Mouse (Mus musculus) neural tube, embryonic 12.5 days (tissue): Measurements from ENCODE around the gene Plekhg5. TPM values are rescaled to one million over a fixed set of nuclear protein-coding genes. Genes with fewer than 3 reads are reported as not detected.

Experiments
- ATAC-seq: fragments of 200-750 bp; cut with Nextera tagmentation; 2 replicates; pipeline ENCODE4 v1.8.0; 2017; ENCODE audit warnings: low read depth, mild to moderate bottlenecking, moderate TSS enrichment, moderate library complexity; ENCODE audit not compliant: low FRiP score
- H3K27ac ChIP-seq: fragments of 300-500 bp; sonication (generic); 2 replicates; pipeline ENCODE4 v1.5.1; 2016
- H3K27me3 ChIP-seq: fragments of 300-500 bp; sonication (generic); replicated peaks from 2 replicates; pipeline ENCODE4 v1.6.1; 2016; ENCODE audit warnings: mild to moderate bottlenecking
- H3K36me3 ChIP-seq: fragments of 300-500 bp; sonication (generic); 2 replicates; pipeline ENCODE4 v1.6.1; 2016; ENCODE audit warnings: mild to moderate bottlenecking
- H3K4me1 ChIP-seq: fragments of 300-500 bp; sonication (generic); 2 replicates; pipeline ENCODE4 v1.6.1; 2016
- H3K4me2 ChIP-seq: fragments of 300-500 bp; sonication (generic); replicated peaks from 2 replicates; pipeline ENCODE4 v1.6.1; 2016; ENCODE audit warnings: mild to moderate bottlenecking
- H3K4me3 ChIP-seq: fragments of 300-500 bp; sonication (generic); 2 replicates; pipeline ENCODE4 v1.5.1; 2016
- H3K9ac ChIP-seq: fragments of 300-500 bp; sonication (generic); 2 replicates; pipeline ENCODE4 v1.6.1; 2016; ENCODE audit warnings: mild to moderate bottlenecking
- H3K9me3 ChIP-seq: fragments of 300-500 bp; sonication (generic); 2 replicates; pipeline ENCODE4 v1.6.1; 2016; ENCODE audit warnings: mild to moderate bottlenecking
- WGBS: fragments of 180-500 bp; shearing (Covaris S2); methylation state at CpG from one replicate; pipeline ENCODE4 v1.1.7; 2016; 5-methylcytosine and 5-hydroxymethylcytosine counted together
- polyA plus RNA-seq: library from polyadenylated mRNA; unstranded; fragments of >200 nt; fragmentation: Nextera tagmentation; extraction: Ambion mirVana; gene quantifications from 2 replicates; pipeline ENCODE4 v1.2.1, GENCODE M21; 2016

The Plekhg5 gene
- polyA plus RNA-seq, 1 experiment from 2014 or later = 10.6 TPM

DNA sequence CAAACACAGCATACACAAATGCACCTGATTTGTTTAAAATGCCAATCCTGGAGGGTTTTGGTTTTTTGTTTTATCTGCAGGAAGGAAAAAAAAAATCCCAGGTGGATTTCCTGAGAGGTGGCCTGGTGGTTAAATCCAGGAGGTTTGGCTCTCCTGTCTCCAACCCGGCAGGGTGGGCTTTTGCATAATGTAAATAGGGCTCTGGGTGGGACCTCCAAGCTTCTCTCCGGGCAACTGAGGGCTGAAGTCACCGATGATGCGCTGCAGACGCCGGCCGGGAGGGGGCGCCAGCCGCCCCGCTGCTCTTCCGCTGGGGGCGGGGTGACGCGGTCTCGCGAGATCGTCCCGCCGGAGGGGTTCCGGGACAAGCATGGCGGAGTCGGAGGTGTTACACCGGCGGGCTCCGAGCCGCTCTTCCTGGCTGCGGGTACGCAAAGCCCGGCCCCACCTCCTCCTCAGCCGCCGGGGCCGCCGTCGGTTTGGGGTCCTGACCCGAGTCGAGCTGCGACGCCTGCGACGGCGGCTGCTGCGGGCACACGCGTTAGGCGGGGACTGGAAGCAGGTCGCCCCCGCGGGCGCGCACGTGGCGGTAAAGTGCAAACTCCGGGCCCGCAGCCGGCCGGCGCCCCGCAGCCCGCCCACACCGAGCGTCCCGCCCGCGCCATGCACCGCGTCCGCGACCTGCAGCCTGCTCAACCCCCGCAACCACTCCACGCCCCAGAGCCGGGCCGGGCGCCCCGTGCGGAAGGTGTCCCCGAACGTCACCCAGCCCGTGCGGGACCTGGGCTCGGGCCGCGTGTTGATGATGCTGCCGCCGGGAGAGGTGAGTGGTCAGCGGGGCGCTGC lies 33.1 kb upstream of the Plekhg5 start, which contains the start of gene Nol9:
TSS of gene Nol9 (plus strand) at position 337 of the 846 bp plus-strand sequence.
- Histone ChIP-seq H3K9ac (peak within 1 kb of the TSS; percentile 92), H3K27ac (no peak within 1 kb of the TSS), H3K4me2 (peak within 1 kb of the TSS; percentile 96), H3K9me3 (no peaks in the 10 kb centered on the region), H3K36me3 (peaks cover 33% of the 10 kb centered on the region), H3K4me1 (peaks cover 12% of the 10 kb centered on the region), H3K4me3 (peak within 1 kb of the TSS; percentile 99), H3K27me3 (no peaks in the 10 kb centered on the region)
- under 1% methylated on average over 60 of the region's 86 CpGs for WGBS
- peak; percentile 87 for ATAC-seq

DNA sequence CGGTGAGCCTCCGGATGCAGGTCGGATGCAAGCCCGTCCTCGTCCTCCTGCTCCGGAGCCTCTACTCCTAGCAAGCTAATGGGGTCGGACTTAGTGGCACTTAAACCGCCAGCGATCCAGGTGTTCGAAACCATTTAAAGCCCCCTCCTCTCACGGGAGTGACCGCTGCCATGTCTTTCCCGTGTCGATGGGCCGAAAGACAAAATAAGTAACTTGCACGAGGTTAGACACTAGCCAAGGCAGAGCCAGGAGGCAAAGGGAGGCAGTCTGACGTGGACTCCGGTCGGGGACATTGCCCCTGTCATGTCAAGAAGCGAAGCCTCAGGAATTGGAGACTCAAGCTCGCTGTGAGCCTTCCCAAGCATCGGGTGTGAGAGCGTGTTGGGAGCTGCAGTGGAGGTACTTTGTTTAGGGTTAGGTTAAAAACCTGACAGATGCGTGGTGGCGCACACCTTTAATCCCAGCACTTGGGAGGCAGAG lies 32.4 kb upstream of the Plekhg5 start:
- no peak overlapping the region for H3K27ac ChIP-seq
- 5% methylated on average over 25 of the region's 25 CpGs for WGBS
- H3K4me3 ChIP-seq = peak overlapping the region; percentile 99
- H3K36me3 ChIP-seq = peaks cover 39% of the 10 kb centered on the region
- no peak for ATAC-seq
- H3K9ac ChIP-seq = peak overlapping the region; percentile 92
- H3K4me2 ChIP-seq = peak overlapping the region; percentile 96
- H3K9me3 ChIP-seq = no peaks in the 10 kb centered on the region
- H3K27me3 ChIP-seq = no peaks in the 10 kb centered on the region
- H3K4me1 ChIP-seq = peaks cover 12% of the 10 kb centered on the region

DNA sequence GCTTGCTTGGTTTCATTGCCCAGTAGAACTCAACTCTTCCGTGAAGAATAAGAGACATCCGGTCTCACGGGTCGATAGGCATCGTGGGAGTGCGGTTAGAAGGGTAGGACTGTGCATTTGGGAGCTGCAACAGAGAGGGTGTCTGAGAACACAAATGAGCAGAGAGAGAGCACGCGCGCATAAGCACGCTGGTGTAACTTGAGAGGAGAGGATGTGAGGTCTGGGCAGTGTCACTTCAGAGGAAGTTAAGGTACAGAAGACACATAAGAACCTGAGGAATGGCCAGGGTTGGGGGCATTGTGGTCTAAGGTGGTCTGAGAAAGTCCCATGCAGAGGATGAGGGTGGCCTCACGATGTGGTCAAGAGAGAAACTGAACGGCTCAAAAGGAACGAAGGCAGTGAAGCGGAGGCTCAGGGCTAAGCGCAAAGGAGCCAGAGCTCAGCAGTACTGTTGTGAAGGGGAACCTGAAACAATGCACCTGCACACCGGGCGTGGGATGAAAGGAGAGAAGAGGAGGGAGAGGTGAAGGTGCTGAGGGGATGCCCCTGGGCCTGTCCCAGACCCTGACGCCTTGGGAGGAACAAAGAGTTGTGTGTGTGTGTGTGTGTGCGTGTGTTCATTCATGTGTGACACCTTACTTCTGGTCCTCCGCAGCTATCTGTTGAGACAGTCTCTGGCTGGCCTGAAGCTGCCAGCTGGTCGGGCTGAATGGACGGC lies 30.2 kb upstream of the Plekhg5 start:
- Histone ChIP-seq H3K9ac (no peak overlapping the region), H3K4me3 (no peak overlapping the region), H3K4me1 (peaks cover 12% of the 10 kb centered on the region), H3K27ac (no peak overlapping the region), H3K36me3 (peaks cover 60% of the 10 kb centered on the region), H3K9me3 (no peaks in the 10 kb centered on the region), H3K4me2 (no peak overlapping the region), H3K27me3 (no peaks in the 10 kb centered on the region)
- no peak for ATAC-seq
- 97% methylated on average over 22 of the region's 22 CpGs for WGBS

DNA sequence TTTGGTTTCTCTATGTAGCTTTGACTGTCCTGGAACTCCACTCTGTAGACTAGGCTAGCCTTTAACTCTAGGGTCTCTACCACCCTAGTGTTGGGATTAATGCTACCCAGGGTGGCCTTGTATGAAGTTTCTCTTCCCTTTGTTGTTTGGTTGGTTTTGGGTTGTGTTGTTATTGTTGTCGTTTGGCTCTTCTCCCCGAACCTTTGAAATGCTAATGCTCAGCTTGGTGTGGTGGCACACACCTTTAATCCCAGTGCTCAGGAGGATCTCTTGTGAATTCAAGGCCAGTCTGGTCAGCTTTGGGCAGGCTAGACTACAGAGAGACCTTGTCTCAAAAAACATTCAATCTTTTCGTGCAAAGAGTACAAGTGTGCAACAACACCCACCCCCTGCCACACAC lies 29.1 kb upstream of the Plekhg5 start:
- no peak for ATAC-seq
- no peak overlapping the region for H3K4me2 ChIP-seq
- no peaks in the 10 kb centered on the region for H3K9me3 ChIP-seq
- H3K4me3 ChIP-seq = no peak overlapping the region
- H3K4me1 ChIP-seq = peaks cover 12% of the 10 kb centered on the region
- H3K27ac ChIP-seq = no peak overlapping the region
- H3K9ac ChIP-seq = no peak overlapping the region
- peaks cover 70% of the 10 kb centered on the region for H3K36me3 ChIP-seq
- WGBS = 92% methylated on average over 3 of the region's 3 CpGs
- no peaks in the 10 kb centered on the region for H3K27me3 ChIP-seq

DNA sequence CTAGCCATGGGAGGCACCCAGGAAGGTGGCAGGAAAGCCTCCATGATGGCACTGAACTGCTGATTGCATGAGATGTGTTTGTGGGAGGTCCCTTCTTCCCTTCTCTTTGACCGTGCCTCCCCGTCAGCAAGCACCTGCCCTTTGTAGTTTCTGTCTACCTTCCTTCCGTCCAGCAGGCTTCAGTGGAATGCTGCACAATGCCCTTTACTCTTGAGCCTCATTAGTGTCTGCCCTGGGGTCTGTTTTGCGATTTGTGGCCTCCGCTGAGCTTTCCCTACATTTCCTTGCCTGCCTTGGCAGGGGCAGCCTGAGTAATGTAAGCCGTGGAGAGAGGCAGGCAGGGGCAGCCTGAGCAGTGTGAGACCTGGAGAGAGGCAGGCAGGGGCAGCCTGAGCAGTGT lies 27.7 kb upstream of the Plekhg5 start:
- 76% methylated on average over 6 of the region's 6 CpGs for WGBS
- no peak for ATAC-seq

DNA sequence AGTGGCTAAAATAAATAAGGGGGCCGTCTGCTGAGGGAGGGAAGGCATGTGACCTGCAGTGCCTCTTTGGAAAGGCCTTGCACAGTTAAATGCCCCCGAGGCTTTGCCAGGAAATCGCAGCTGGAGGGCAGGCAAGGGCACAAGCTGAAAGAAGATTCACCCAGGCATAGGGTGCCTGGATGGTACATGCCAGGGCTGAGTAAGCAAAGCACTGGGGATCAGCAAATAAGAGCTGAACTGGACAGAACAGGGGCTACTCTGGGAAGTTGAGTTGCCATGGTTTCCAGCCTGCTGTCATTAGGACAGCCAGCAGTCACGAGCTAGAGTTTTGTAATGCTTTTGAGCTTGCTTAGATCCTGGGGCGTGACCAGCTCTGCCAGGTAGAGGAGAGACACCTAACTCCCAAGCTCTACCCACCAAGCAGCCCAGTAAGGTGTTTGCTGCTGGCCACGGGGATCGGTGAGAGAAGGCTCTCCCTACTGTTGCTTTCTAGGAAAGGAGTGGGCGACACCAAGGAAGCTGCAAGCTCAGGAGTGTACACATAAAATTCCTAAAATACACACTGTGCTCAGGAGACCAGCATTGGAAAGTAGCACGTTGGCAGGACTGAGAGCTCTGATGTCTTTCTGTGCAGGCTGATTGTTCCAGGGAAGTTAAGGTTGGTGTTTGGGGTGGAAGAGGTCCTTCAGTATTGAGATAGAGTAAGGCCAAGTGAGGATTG lies 9.7 kb upstream of the Plekhg5 start:
- no peak for ATAC-seq
- 74% methylated on average over 9 of the region's 9 CpGs for WGBS

More for the DNA sequence above, 27.7 kb upstream of the Plekhg5 start:
- no peak overlapping the region for H3K9ac ChIP-seq
- no peak overlapping the region for H3K4me2 ChIP-seq
- no peak overlapping the region for H3K27ac ChIP-seq
- peaks cover 11% of the 10 kb centered on the region for H3K4me1 ChIP-seq
- no peak overlapping the region for H3K4me3 ChIP-seq
- H3K36me3 ChIP-seq = peaks cover 81% of the 10 kb centered on the region
- no peaks in the 10 kb centered on the region for H3K27me3 ChIP-seq
- H3K9me3 ChIP-seq = no peaks in the 10 kb centered on the region

DNA sequence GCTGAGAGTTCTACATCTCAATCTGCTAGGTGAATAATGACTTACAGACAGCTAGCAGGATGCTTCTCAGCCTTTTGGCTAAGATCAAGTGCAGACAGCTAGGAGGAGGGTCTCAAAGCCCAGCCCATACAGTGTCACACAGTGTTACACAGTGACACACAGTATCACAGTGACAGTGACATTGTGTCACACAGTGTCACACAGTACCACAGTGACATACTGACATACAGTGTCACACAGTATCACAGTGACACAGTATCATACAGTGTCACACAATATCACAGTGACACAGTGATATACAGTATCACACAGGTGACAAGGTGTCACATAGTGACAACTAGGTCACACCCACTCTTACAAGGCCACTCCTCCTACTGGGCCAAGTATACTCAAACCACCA lies 5.0 kb upstream of the Plekhg5 start:
- H3K4me1 ChIP-seq = 0 out of 2 replicates have a peak, but pooled peaks cover under 1% of the 10 kb centered on the region
- no peak for ATAC-seq
- no peaks in the 10 kb centered on the region for H3K27me3 ChIP-seq
- no peaks in the 10 kb centered on the region for H3K9me3 ChIP-seq
- no peak overlapping the region for H3K27ac ChIP-seq
- no peak overlapping the region for H3K4me3 ChIP-seq
- no peak overlapping the region for H3K4me2 ChIP-seq
- no peaks in the 10 kb centered on the region; the same call in 1 of the 2 replicates for H3K36me3 ChIP-seq
- H3K9ac ChIP-seq = no peak overlapping the region

More for the DNA sequence above, 9.7 kb upstream of the Plekhg5 start:
- Histone ChIP-seq H3K4me3 (no peak overlapping the region), H3K9me3 (no peaks in the 10 kb centered on the region), H3K36me3 (peaks cover 30% of the 10 kb centered on the region), H3K27me3 (no peaks in the 10 kb centered on the region), H3K9ac (no peak overlapping the region), H3K4me1 (no peaks in the 10 kb centered on the region), H3K27ac (no peak overlapping the region), H3K4me2 (no peak overlapping the region)

DNA sequence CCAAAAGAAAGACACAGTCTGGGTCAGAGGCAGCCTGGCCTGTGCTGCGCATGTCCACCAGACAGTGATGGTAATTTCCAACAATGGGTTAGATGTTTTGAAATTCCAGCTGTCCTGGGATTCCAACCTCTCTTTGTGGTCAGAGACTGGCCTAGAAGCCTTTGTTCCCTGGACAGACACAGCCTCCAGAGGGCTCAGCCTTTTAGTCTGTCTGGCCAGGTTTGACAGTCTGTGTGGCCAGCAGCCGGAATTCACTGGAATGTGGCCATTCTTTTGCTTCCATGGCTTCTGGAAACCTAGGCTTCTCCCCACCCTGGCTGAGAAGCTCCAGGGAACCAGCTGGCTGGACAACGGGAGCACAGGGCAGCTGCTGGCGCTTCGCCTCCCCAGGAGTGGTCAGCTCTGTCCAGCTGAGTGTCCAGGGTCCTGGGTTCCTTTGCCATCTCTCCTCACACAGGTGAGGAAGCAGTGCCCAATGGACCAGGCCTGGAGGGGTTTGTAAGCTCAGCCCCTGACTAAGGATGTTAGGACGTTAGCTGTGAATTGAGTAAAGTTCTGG lies 4.1 kb upstream of the Plekhg5 start:
- Histone ChIP-seq H3K27me3 (no peaks in the 10 kb centered on the region), H3K36me3 (no peaks in the 10 kb centered on the region), H3K4me3 (no peak overlapping the region), H3K9ac (no peak overlapping the region), H3K27ac (no peak overlapping the region), H3K4me2 (no peak overlapping the region), H3K4me1 (0 out of 2 replicates have a peak, but pooled peaks cover 4% of the 10 kb centered on the region), H3K9me3 (no peaks in the 10 kb centered on the region)
- no peak for ATAC-seq
- 75% methylated on average over 6 of the region's 6 CpGs for WGBS

DNA sequence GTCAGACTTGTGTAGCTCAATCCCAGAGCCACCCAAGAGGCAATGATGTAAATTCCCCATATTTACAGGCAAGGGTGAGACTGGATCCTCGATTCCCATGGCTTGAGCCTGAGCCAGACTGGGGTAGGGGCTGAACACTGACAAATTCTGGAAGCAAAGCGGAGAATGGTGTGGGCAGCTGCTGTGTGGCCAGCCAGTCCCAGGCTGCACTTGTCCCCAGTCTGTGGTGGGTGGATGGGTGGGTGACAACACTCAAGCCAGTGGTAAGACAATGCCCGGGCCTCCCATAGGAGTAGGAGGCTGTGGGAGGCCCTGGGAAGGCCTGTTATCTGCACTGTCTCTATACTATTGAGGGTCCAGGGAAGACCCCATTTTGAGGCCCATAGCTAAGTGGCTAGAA lies 3.1 kb upstream of the Plekhg5 start:
- WGBS = 86% methylated on average over 3 of the region's 3 CpGs
- ATAC-seq = no peak

DNA sequence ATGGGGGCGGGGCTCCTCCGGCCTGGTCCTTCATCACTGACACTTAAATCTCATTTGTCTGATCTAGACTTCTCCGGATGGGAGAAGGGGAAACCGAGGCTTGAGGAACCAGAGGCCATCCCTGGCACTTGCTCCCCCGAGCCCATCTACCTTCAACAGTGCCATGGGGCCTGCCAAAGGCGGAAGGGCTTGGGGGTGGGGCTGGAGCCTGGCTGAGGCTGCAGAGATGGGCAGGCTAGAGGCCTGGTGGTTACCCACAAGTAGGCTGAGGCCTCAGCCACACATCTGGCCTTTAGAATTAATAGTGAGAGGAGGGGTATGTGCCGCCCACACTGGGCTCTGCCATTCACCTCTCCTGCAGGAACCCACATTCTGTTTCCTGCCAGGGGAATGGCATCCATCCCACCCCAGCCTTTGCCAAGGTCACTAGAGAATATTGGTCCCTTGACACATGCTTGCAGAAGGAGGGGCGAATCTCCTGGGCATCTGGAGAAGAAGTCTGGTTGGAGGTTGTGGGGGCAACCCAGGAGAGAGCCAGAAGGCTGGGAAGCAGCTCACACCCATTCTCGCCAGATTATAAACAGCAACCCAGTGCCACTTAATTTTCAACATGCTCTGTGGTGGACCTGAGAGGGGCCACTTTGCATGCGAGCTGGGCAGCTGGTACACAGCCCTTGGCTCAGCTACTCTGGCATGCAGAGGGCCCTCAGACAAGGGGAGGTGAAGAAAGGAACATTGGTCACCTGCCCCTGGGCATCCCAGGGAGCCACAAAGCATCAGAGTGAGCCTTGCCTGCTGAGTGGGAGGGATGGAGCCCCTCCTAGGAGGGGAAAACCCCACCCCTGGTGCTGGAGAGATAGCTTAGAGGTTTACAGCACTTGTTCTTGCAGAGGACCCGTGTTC lies 1.6 kb upstream of the Plekhg5 start:
- H3K9ac ChIP-seq = no peak overlapping the region
- 0 out of 2 replicates have a peak, but pooled peaks cover 4% of the 10 kb centered on the region for H3K4me1 ChIP-seq
- H3K4me3 ChIP-seq = no peak overlapping the region
- no peak overlapping the region for H3K4me2 ChIP-seq
- H3K36me3 ChIP-seq = no peaks in the 10 kb centered on the region
- ATAC-seq = no peak
- H3K9me3 ChIP-seq = no peaks in the 10 kb centered on the region
- no peak overlapping the region for H3K27ac ChIP-seq
- WGBS = 78% methylated on average over 11 of the region's 11 CpGs
- H3K27me3 ChIP-seq = no peaks in the 10 kb centered on the region

More for the DNA sequence above, 3.1 kb upstream of the Plekhg5 start:
- Histone ChIP-seq H3K9ac (no peak overlapping the region), H3K27me3 (no peaks in the 10 kb centered on the region), H3K4me3 (no peak overlapping the region), H3K9me3 (no peaks in the 10 kb centered on the region), H3K4me2 (no peak overlapping the region), H3K36me3 (no peaks in the 10 kb centered on the region), H3K4me1 (0 out of 2 replicates have a peak, but pooled peaks cover 4% of the 10 kb centered on the region), H3K27ac (no peak overlapping the region)

DNA sequence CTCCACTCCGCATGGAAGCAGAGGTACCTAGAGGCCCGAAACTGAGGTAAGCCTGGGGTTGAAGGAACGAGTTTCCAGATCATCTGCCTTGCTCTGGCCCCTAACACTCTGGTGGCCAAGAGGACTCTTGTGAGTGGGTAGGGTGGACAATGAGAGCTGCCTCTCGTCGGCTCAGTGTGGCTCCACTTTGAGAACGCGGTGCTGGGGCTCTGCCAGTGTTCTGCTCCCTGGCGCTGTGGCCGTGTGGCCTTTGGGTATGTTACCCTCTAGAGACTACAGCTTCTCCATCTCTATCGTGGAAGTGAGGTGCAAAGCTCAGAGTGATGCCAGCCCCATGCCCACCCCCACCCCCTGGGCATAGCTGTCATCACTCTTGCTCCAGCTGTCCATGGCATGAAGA lies 357 bp downstream of the Plekhg5 start:
- Histone ChIP-seq H3K9me3 (no peaks in the 10 kb centered on the region), H3K27ac (no peak overlapping the region), H3K36me3 (no peaks in the 10 kb centered on the region), H3K4me2 (no peak overlapping the region), H3K4me1 (0 out of 2 replicates have a peak, but pooled peaks cover 4% of the 10 kb centered on the region), H3K27me3 (no peaks in the 10 kb centered on the region), H3K9ac (no peak overlapping the region), H3K4me3 (no peak overlapping the region)
- WGBS = 79% methylated on average over 10 of the region's 10 CpGs
- no peak for ATAC-seq
